ENCODE assay signal across 18 mouse cellular contexts in genomic region chr2:166351984-166352383, GRCm38 (mm10).
A peak's percentile ranks its signal among the peaks of the same experiment; 100 is the strongest.
DNase-seq lines count a peak whose midpoint lies in the region; ATAC-seq and TF ChIP-seq lines count a peak whose summit lies in the region.
"Had no signal": no experiment of that assay in that cellular context is flagged by ENCODE, and none has a peak within 500 bp of the region (broad histone marks: within the 10 kb centered on the region; RNA-seq: fewer than 3 reads in every experiment).

No protein-coding gene starts in this region.

- no peaks in the 10 kb centered on the region for H3K9me3 ChIP-seq in hindbrain, embryonic 10.5 days
- H3K9me3 ChIP-seq in hindbrain, embryonic 14.5 days (ENCODE audit: control insufficient read depth, low read length) = no peaks in the 10 kb centered on the region
- no peaks in the 10 kb centered on the region for H3K9me3 ChIP-seq in lung, postnatal 0 days (ENCODE audit: low read length)
- H3K9me3 ChIP-seq in embryonic facial prominence, embryonic 10.5 days = no peaks in the 10 kb centered on the region
- H3K9me3 ChIP-seq: embryonic facial prominence, embryonic 15.5 days; hindbrain, embryonic 13.5 days had no signal

- peaks cover 53% of the 10 kb centered on the region for H3K27me3 ChIP-seq in hindbrain, embryonic 10.5 days (ENCODE audit: insufficient read depth, poor library complexity, severe bottlenecking)
- no peaks in the 10 kb centered on the region for H3K27me3 ChIP-seq in hindbrain, embryonic 14.5 days (ENCODE audit: control insufficient read depth, insufficient read depth, low read length)
- 0 out of 2 replicates have a peak, but pooled peaks cover 8% of the 10 kb centered on the region for H3K27me3 ChIP-seq in lung, postnatal 0 days (replicated peaks; ENCODE audit: insufficient read depth, low read length)
- H3K27me3 ChIP-seq in embryonic facial prominence, embryonic 10.5 days (replicated peaks; ENCODE audit: low read depth, poor library complexity, severe bottlenecking) = no peaks in the 10 kb centered on the region; the same call in 1 of the 2 replicates
- H3K27me3 ChIP-seq: embryonic facial prominence, embryonic 15.5 days had no signal

- no peak for TF ChIP-seq CTCF in lung, postnatal 0 days (IDR thresholded peaks at IDR 0.05)
- no peak for TF ChIP-seq CTCF in lung, adult 2 months (IDR thresholded peaks at IDR 0.05; ENCODE audit: insufficient read depth, low read length)

- 0 out of 2 replicates have a peak overlapping the region, but pooled peaks have one; percentile 24 for H3K27ac ChIP-seq in hindbrain, embryonic 10.5 days
- H3K27ac ChIP-seq in hindbrain, embryonic 14.5 days = no peak overlapping the region
- no peak overlapping the region for H3K27ac ChIP-seq in lung, postnatal 0 days (ENCODE audit: low read length)
- H3K27ac ChIP-seq in embryonic facial prominence, embryonic 10.5 days (replicated peaks) = peak overlapping the region; percentile 31
- H3K27ac ChIP-seq: embryonic facial prominence, embryonic 15.5 days; hindbrain, embryonic 13.5 days had no signal

- H3K4me3 ChIP-seq in hindbrain, embryonic 10.5 days = no peak overlapping the region
- H3K4me3 ChIP-seq in hindbrain, embryonic 14.5 days (replicated peaks; ENCODE audit: low read length) = no peak overlapping the region
- no peak overlapping the region for H3K4me3 ChIP-seq in lung, postnatal 0 days (ENCODE audit: low read depth, low read length)
- H3K4me3 ChIP-seq in lung, adult 2 months (replicated peaks; ENCODE audit: extremely low read depth, low read depth, low read length) = no peak overlapping the region
- no peak overlapping the region for H3K4me3 ChIP-seq in embryonic facial prominence, embryonic 10.5 days
- H3K4me3 ChIP-seq: embryonic facial prominence, embryonic 15.5 days; erythroblast, embryonic 14.5 days; hindbrain, embryonic 13.5 days had no signal

- no peak overlapping the region for H3K9ac ChIP-seq in hindbrain, embryonic 14.5 days
- H3K9ac ChIP-seq in lung, postnatal 0 days (replicated peaks; ENCODE audit: low read depth) = no peak overlapping the region
- H3K9ac ChIP-seq: embryonic facial prominence, embryonic 15.5 days; hindbrain, embryonic 13.5 days had no signal

- ATAC-seq in hindbrain, embryonic 14.5 days (ENCODE audit: low FRiP score) = no peak
- ATAC-seq in lung, postnatal 0 days = peak; percentile 43
- ATAC-seq: forebrain, embryonic 16.5 days had no signal

- no peak for TF ChIP-seq EP300 in lung, postnatal 0 days (IDR thresholded peaks at IDR 0.05)

- H3K4me2 ChIP-seq in hindbrain, embryonic 14.5 days (replicated peaks) = no peak overlapping the region
- H3K4me2 ChIP-seq in lung, postnatal 0 days (replicated peaks; ENCODE audit: low read depth, low read length) = no peak overlapping the region
- H3K4me2 ChIP-seq: embryonic facial prominence, embryonic 15.5 days; hindbrain, embryonic 13.5 days had no signal

- no peak for DNase-seq in hindbrain, embryonic 10.5 days (ENCODE audit: low spot score)
- DNase-seq in hindbrain, embryonic 14.5 days (ENCODE audit: low spot score) = no peak
- peak; percentile 62 for DNase-seq in lung, postnatal 0 days (ENCODE audit: low spot score)
- no peak for DNase-seq in lung, adult 2 months
- no peak for DNase-seq in embryonic facial prominence, embryonic 10.5 days (ENCODE audit: low spot score)
- DNase-seq in kidney, postnatal 14 days = no peak
- DNase-seq: adrenal gland, adult 2 months; adrenal gland, postnatal 25 days; cerebellum, adult 18-20 months; cerebellum, adult 9-11 months; cerebellum, postnatal 36 days; gastrocnemius, postnatal 14 days; heart, postnatal 10 days; heart, postnatal 4 days had no signal

- H3K36me3 ChIP-seq in hindbrain, embryonic 10.5 days = no peaks in the 10 kb centered on the region
- no peaks in the 10 kb centered on the region for H3K36me3 ChIP-seq in hindbrain, embryonic 14.5 days (replicated peaks; ENCODE audit: control insufficient read depth, insufficient read depth)
- H3K36me3 ChIP-seq in lung, postnatal 0 days (ENCODE audit: insufficient read depth, low read length) = no peaks in the 10 kb centered on the region
- H3K36me3 ChIP-seq in embryonic facial prominence, embryonic 10.5 days (replicated peaks) = no peaks in the 10 kb centered on the region
- H3K36me3 ChIP-seq: embryonic facial prominence, embryonic 15.5 days; hindbrain, embryonic 13.5 days had no signal

- H3K4me1 ChIP-seq in hindbrain, embryonic 10.5 days (replicated peaks) = peaks cover 54% of the 10 kb centered on the region
- peaks cover 30% of the 10 kb centered on the region for H3K4me1 ChIP-seq in hindbrain, embryonic 14.5 days (replicated peaks; ENCODE audit: control insufficient read depth, insufficient read depth, low read length)
- peaks cover 4% of the 10 kb centered on the region; the same call in 1 of the 2 replicates for H3K4me1 ChIP-seq in lung, postnatal 0 days (ENCODE audit: insufficient read depth, low read depth, low read length)
- H3K4me1 ChIP-seq in lung, adult 2 months (ENCODE audit: control insufficient read depth, insufficient read depth, low read length) = no peaks in the 10 kb centered on the region
- peaks cover 48% of the 10 kb centered on the region for H3K4me1 ChIP-seq in embryonic facial prominence, embryonic 10.5 days

- 85% methylated on average over 5 of the region's 5 CpGs for WGBS in hindbrain, embryonic 10.5 days
- 82% methylated on average over 5 of the region's 5 CpGs for WGBS in hindbrain, embryonic 14.5 days
- WGBS in lung, postnatal 0 days = 66% methylated on average over 5 of the region's 5 CpGs
- WGBS in lung, adult 2 months = 71% methylated on average over 5 of the region's 5 CpGs
- WGBS in embryonic facial prominence, embryonic 10.5 days = 88% methylated on average over 5 of the region's 5 CpGs

- TF ChIP-seq POLR2A in lung, adult 2 months (IDR thresholded peaks at IDR 0.05; ENCODE audit: borderline replicate concordance, extremely low read depth, low read depth, low read length) = no peak

Comparison
In these comparisons a context has a peak if more than half of its experiments do, and no peak if none do; other contexts are left out.
1. H3K27ac ChIP-seq: peak in hindbrain, embryonic 10.5 days (single experiment) and embryonic facial prominence, embryonic 10.5 days (single experiment); none in hindbrain, embryonic 14.5 days (single experiment) and lung, postnatal 0 days (single experiment).